Mouse (Mus musculus) midbrain, embryonic 10.5 days (tissue): ENCODE measurements around the gene Slc29a1. TPM values are rescaled to one million over a fixed set of nuclear protein-coding genes. Genes with fewer than 3 reads are reported as not detected.
A peak's percentile ranks its signal among the peaks of the same experiment; 100 is the strongest.

ENCODE experiments used
- DNase-seq: peaks from one replicate; pipeline ENCODE4 v3.0.0-alpha.2; 2017; ENCODE audit warnings: low spot score
- H3K27ac ChIP-seq: fragments of 300-500 bp; sonication (generic); replicated peaks from 2 replicates; pipeline ENCODE4 v1.5.1; 2016; ENCODE audit warnings: mild to moderate bottlenecking
- H3K27me3 ChIP-seq: fragments of 300-500 bp; sonication (generic); 2 replicates; pipeline ENCODE4 v1.6.1; 2016; ENCODE audit warnings: low read depth, mild to moderate bottlenecking; ENCODE audit not compliant: poor library complexity, severe bottlenecking
- H3K36me3 ChIP-seq: fragments of 300-500 bp; sonication (generic); 2 replicates; pipeline ENCODE4 v1.6.1; 2016; ENCODE audit warnings: mild to moderate bottlenecking, moderate library complexity
- H3K4me1 ChIP-seq: fragments of 300-500 bp; sonication (generic); 2 replicates; pipeline ENCODE4 v1.6.1; 2016
- H3K4me3 ChIP-seq: fragments of 300-500 bp; sonication (generic); 2 replicates; pipeline ENCODE4 v1.5.1; 2016; ENCODE audit warnings: mild to moderate bottlenecking, moderate library complexity
- H3K9me3 ChIP-seq: fragments of 300-500 bp; sonication (generic); replicated peaks from 2 replicates; pipeline ENCODE4 v1.6.1; 2016; ENCODE audit warnings: mild to moderate bottlenecking
- WGBS: fragments of 180-500 bp; shearing (Covaris S2); methylation state at CpG from one replicate; pipeline ENCODE4 v1.1.7; 2016; 5-methylcytosine and 5-hydroxymethylcytosine counted together
- polyA plus RNA-seq: library from polyadenylated mRNA; unstranded; fragments of >200 nt; fragmentation: Nextera tagmentation; extraction: Ambion mirVana; gene quantifications from 2 replicates; pipeline ENCODE4 v1.2.1, GENCODE M21; 2016

The Slc29a1 gene
- polyA plus RNA-seq = 62.9 and 70.6 TPM in 2 replicates

- H3K9me3 ChIP-seq = no peaks in the 10 kb centered on the region
- peaks cover 69% of the 10 kb centered on the region for H3K4me1 ChIP-seq
- peak within 1 kb of the TSS; percentile 56 for H3K4me3 ChIP-seq
- H3K27ac ChIP-seq = peak within 1 kb of the TSS; percentile 81
- 14% methylated on average over 32 of the region's 32 CpGs for WGBS
- no peaks in the 10 kb centered on the region for H3K36me3 ChIP-seq
- H3K27me3 ChIP-seq = peaks cover 83% of the 10 kb centered on the region
- no peak for DNase-seq
Observed at GRCm38 (mm10) chr17:45599446-45600242, at the start of gene Slc29a1. Slc29a1 (minus strand) TSS chr17:45599606.

DNA sequence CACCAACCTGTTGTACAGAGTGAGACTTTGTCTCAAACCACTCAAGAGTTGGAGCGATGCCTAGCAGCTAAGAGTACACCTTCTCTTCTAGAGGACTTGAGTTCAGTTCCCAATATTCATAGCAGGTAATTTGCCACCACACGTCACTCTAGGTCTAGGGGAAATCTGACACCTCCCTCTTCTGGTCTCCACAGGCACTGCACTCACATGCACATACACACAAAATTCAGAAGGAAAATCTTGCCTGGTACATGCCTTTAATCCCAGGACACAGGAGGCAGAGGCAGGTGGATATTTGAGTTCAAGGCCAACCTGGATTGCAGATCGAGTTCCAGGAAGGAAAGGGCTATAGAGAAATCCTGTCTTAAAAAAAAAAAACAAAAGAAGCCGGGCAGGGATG lies 44.8 kb upstream of the Slc29a1 start:
- no peaks in the 10 kb centered on the region for H3K36me3 ChIP-seq
- DNase-seq = no peak
- H3K9me3 ChIP-seq = no peaks in the 10 kb centered on the region; the same call in 1 of the 2 replicates
- H3K27me3 ChIP-seq = no peaks in the 10 kb centered on the region
- no peak overlapping the region for H3K27ac ChIP-seq
- WGBS = 92% methylated on average over 4 of the region's 4 CpGs
- H3K4me1 ChIP-seq = 0 out of 2 replicates have a peak, but pooled peaks cover 4% of the 10 kb centered on the region
- H3K4me3 ChIP-seq = no peak overlapping the region

GRCm38 (mm10) chr17:45642701-45643100 lies 43.3 kb upstream of the Slc29a1 start:
- H3K36me3 ChIP-seq = no peaks in the 10 kb centered on the region
- DNase-seq = peak; percentile 77
- H3K27me3 ChIP-seq = no peaks in the 10 kb centered on the region
- 19% methylated on average over 12 of the region's 12 CpGs for WGBS
- no peak overlapping the region for H3K27ac ChIP-seq
- no peak overlapping the region for H3K4me3 ChIP-seq
- H3K9me3 ChIP-seq = no peaks in the 10 kb centered on the region; the same call in 1 of the 2 replicates
- H3K4me1 ChIP-seq = 0 out of 2 replicates have a peak, but pooled peaks cover 4% of the 10 kb centered on the region

DNA sequence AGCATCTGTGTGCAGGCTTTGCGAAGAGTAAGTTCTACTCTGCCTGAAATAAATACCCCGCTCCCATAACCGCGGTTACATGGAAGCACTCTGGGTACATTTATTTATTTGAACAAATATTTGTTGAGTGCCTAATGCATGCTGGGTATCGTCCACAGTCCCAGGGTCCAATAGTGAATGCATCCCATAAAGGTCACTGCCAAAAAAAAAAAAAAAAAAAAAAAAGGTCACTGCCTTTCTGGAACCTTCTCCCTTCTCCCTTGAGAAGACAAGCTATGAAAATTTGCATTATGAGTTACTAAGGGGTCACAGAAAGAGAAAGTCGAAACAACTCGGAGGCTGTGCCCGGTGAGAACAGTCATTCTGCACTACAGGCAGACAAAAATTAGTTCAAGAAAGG lies 42.6 kb upstream of the Slc29a1 start:
- no peaks in the 10 kb centered on the region for H3K27me3 ChIP-seq
- H3K9me3 ChIP-seq = no peaks in the 10 kb centered on the region; the same call in 1 of the 2 replicates
- H3K36me3 ChIP-seq = no peaks in the 10 kb centered on the region
- no peak overlapping the region for H3K4me3 ChIP-seq
- 91% methylated on average over 8 of the region's 8 CpGs for WGBS
- no peak overlapping the region for H3K27ac ChIP-seq
- 0 out of 2 replicates have a peak, but pooled peaks cover 4% of the 10 kb centered on the region for H3K4me1 ChIP-seq
- DNase-seq = no peak

DNA sequence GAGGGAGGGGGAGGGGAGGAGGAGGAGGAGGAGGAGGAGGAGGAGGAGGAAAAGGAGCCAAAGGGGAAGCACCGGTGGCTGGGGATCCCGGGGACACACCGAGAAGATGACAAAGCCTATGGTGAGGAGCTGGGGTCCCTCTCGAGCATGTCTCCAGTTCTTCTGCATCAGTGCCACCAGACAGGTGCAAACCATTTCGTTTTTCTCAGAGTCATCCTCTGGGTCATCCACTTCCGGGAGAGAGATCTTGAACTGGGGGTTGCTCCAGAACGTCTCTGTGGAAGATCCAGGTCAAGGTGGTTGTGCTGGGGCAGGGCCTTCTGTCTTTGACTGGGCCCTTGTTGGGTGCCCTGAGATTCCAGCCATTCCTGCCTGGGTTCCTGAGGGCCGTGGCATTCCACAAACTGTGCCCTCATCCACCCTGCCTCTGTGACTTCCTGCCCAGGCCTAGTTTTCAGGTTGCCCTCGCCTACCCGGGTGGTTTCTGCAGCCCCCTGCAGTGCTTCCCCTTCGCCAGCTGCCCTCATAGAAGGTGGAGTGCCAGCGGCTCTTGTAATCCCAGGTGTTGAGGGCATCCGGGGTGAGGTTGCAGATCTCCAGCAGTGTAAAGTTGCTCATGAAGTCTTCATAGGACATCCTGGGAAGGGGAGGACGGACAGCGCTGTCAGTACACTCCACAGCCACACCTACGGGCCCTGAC lies 39.3 kb upstream of the Slc29a1 start:
- no peak overlapping the region for H3K4me3 ChIP-seq
- DNase-seq = no peak
- H3K4me1 ChIP-seq = 0 out of 2 replicates have a peak, but pooled peaks cover 4% of the 10 kb centered on the region
- no peak overlapping the region for H3K27ac ChIP-seq
- no peaks in the 10 kb centered on the region for H3K9me3 ChIP-seq
- WGBS = 78% methylated on average over 16 of the region's 16 CpGs
- no peaks in the 10 kb centered on the region for H3K36me3 ChIP-seq
- no peaks in the 10 kb centered on the region for H3K27me3 ChIP-seq

- no peak overlapping the region for H3K4me3 ChIP-seq
- H3K27me3 ChIP-seq = no peaks in the 10 kb centered on the region
- WGBS = 77% methylated on average over 5 of the region's 5 CpGs
- H3K4me1 ChIP-seq = peaks cover 19% of the 10 kb centered on the region
- H3K27ac ChIP-seq = no peak overlapping the region
- no peak for DNase-seq
- no peaks in the 10 kb centered on the region for H3K9me3 ChIP-seq
- H3K36me3 ChIP-seq = no peaks in the 10 kb centered on the region
Observed at GRCm38 (mm10) chr17:45634033-45634432, 34.6 kb upstream of the Slc29a1 start.

DNA sequence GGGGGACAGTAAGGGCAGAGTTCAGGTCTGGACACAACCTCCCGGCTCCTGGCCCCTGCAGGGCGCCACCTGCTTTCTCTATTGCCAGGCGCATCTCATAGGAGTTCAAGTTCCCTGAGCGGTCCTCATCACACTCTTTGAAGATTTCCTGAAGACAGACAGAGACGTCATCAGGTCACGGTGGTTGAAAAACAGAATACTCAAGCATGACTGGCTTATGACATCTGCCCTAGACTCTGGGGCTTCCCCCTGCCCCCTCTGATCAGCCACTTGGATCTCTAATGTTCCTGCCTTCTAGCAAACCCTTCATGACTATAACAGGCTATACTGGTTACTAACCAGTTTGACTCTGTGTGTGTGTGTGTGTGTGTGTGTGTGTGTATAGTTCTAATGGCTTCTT lies 32.5 kb upstream of the Slc29a1 start:
- 76% methylated on average over 6 of the region's 6 CpGs for WGBS
- peaks cover 28% of the 10 kb centered on the region for H3K4me1 ChIP-seq
- no peak for DNase-seq
- H3K27me3 ChIP-seq = no peaks in the 10 kb centered on the region
- H3K9me3 ChIP-seq = no peaks in the 10 kb centered on the region
- no peak overlapping the region for H3K4me3 ChIP-seq
- no peaks in the 10 kb centered on the region for H3K36me3 ChIP-seq
- H3K27ac ChIP-seq = no peak overlapping the region

- H3K4me1 ChIP-seq = peaks cover 35% of the 10 kb centered on the region
- peak overlapping the region; percentile 58 for H3K4me3 ChIP-seq
- WGBS = 51% methylated on average over 3 of the region's 3 CpGs
- H3K27ac ChIP-seq = peak overlapping the region; percentile 83
- H3K27me3 ChIP-seq = no peaks in the 10 kb centered on the region
- H3K9me3 ChIP-seq = no peaks in the 10 kb centered on the region
- DNase-seq = no peak
- no peaks in the 10 kb centered on the region for H3K36me3 ChIP-seq
Observed at GRCm38 (mm10) chr17:45630992-45631391, 31.6 kb upstream of the Slc29a1 start.

DNA sequence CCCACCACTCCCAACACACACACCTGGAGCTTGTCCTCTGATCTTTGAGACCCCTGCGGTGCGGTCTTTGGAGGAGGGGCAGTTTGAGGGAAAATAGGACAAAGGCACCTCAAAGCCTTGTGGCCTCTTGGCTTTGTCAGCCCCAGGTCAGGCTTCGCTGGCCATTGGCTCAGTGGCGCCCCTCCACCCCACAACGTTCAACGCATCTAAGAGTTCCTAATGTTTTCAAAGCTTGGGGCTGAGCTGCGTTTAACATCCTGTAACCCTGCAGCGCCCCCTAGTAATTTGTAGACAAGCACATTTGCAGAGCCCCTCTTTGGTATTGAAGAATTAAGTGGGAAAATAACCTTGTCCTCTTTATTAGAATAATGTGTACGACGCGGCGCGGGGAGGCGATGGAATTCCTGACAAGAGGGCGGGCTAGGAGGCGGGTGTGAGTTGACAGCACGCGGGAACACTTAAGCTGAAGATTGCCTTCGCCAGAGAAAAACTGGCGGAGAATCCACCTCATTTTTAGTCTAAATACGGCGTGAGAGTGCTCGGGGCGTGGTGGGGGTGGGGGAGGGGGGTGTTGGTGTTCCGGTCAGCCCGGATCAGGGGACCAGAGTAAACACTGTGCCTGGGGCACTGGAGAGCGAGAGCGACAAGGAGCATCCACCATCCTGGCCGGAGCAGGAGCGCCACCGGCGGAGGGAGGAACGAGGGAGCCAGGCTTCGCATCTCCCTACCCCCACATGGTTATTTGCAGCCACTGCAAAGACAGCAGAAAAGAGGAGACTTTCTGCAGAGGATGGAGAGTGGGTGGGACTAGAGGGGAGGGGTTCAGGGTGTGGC lies 30.7 kb upstream of the Slc29a1 start:
- peaks cover 35% of the 10 kb centered on the region for H3K4me1 ChIP-seq
- H3K9me3 ChIP-seq = no peaks in the 10 kb centered on the region
- H3K27ac ChIP-seq = peak overlapping the region; percentile 83
- DNase-seq = peak; percentile 73
- no peaks in the 10 kb centered on the region for H3K27me3 ChIP-seq
- no peaks in the 10 kb centered on the region for H3K36me3 ChIP-seq
- 2% methylated on average over 34 of the region's 34 CpGs for WGBS
- peak overlapping the region; percentile 58 for H3K4me3 ChIP-seq

DNA sequence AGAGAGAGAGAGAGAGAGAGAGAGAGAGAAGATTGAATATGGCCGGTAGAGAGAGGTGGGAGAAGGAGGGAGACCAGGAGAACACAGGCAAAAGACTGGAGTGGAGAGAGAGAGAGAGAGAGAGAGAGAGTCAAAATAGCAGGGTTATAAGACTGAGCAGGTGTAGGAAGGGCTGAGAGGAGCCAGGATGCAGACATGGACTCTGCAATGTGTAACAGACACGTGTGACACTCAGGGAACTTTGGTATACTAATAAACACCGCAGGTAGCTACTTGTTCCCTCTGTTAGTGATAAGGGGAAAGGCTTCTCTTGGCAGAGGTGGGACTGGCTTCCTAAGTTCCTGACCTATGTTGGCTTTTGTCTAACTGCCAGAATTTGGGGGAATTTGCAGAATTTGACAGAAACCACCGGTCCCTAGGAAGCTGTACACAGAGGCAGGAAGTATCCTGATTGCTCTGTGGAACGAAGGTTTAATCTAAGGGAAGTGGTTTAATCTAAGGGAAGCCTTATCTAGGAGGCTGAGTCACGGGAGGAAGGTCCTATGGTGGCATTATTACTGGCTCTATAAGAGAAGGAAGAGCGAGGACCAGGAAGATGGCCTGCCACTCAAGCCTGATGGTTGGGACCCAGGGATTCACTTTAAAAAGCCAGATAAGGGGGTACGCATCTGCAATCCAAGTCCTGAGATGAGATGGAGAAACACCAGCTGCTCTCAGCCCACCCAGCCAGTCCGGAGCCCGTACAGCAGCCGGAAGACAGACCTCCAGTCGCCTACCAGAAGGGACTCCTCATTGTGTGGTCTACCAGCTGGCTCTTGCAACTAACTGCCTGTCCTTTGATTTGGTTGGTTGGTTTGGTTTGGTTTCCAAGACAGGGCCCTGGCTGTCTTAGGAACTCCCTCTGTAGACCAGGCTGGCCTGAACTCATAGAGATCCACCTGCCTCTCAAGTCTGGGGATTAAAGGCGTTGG lies 29.8 kb upstream of the Slc29a1 start:
- no peaks in the 10 kb centered on the region for H3K36me3 ChIP-seq
- WGBS = 70% methylated on average over 13 of the region's 13 CpGs
- H3K4me1 ChIP-seq = peaks cover 35% of the 10 kb centered on the region
- H3K27me3 ChIP-seq = no peaks in the 10 kb centered on the region
- H3K4me3 ChIP-seq = peak overlapping the region; percentile 58
- peak overlapping the region; percentile 83 for H3K27ac ChIP-seq
- no peak for DNase-seq
- no peaks in the 10 kb centered on the region for H3K9me3 ChIP-seq

DNA sequence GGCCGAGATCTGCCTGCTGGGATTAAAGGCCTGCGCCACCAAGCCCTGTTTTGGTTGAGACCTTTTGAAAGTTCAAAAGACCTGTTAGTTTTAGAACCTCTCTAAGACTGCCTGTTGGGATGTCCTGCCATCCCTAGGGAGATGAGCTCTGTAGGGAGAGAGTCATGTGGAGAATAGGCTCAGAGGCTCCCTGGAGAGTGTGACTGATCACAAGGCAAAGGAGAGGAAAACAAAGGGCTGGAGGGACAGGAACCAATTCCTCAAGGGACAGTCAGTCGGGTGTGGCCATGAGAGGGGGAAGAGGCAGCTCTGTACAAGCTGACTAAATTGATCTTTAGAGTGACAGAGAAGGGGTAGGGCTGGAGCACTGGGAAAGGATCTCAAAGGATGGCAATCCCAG lies 28.8 kb upstream of the Slc29a1 start:
- H3K4me1 ChIP-seq = peaks cover 35% of the 10 kb centered on the region

More for the DNA sequence above, 28.8 kb upstream of the Slc29a1 start:
- Histone ChIP-seq H3K27ac (no peak overlapping the region), H3K27me3 (no peaks in the 10 kb centered on the region), H3K4me3 (no peak overlapping the region), H3K9me3 (no peaks in the 10 kb centered on the region), H3K36me3 (no peaks in the 10 kb centered on the region)
- 15% methylated on average over 3 of the region's 3 CpGs for WGBS
- DNase-seq = no peak
